Mouse (Mus musculus) testis, adult 2 months (tissue): ENCODE measurements around the gene Tmem205. TPM values are rescaled to one million over a fixed set of nuclear protein-coding genes. Genes with fewer than 3 reads are reported as not detected.

Source experiments
- H3K27ac ChIP-seq: fragments of 200-500 bp; 2 replicates; pipeline ENCODE4 v1.5.1; 2012; ENCODE audit warnings: low read depth, low read length; ENCODE audit not compliant: control insufficient read depth, insufficient read depth
- H3K27me3 ChIP-seq: fragments of 200-500 bp; 2 replicates; pipeline ENCODE4 v1.6.1; 2012; ENCODE audit warnings: mild to moderate bottlenecking, low read length, moderate library complexity; ENCODE audit not compliant: control insufficient read depth, insufficient read depth
- H3K36me3 ChIP-seq: fragments of 200-500 bp; 2 replicates; pipeline ENCODE4 v1.6.1; 2012; ENCODE audit warnings: mild to moderate bottlenecking, low read length; ENCODE audit not compliant: control insufficient read depth, insufficient read depth
- H3K4me1 ChIP-seq: fragments of 200-500 bp; 2 replicates; pipeline ENCODE4 v1.6.1; 2012; ENCODE audit warnings: low read length; ENCODE audit not compliant: control insufficient read depth, insufficient read depth
- H3K4me3 ChIP-seq: fragments of 200-500 bp; 2 replicates; pipeline ENCODE4 v1.5.1; 2012; ENCODE audit warnings: low read depth, mild to moderate bottlenecking, low read length, moderate library complexity, mixed read lengths; ENCODE audit not compliant: control insufficient read depth
- CTCF ChIP-seq: fragments of 200-500 bp; IDR thresholded peaks from 2 replicates; pipeline ENCODE4 v1.5.1; 2012; ENCODE audit warnings: low read depth, mild to moderate bottlenecking, inconsistent platforms, low read length, moderate library complexity; ENCODE audit not compliant: control insufficient read depth, insufficient read depth, insufficient replicate concordance
- POLR2A ChIP-seq: fragments of 200-500 bp; IDR thresholded peaks from 2 replicates; pipeline ENCODE4 v1.6.1; 2012; ENCODE audit warnings: low read depth, mild to moderate bottlenecking, inconsistent platforms, low read length, moderate library complexity; ENCODE audit not compliant: control insufficient read depth
- polyA plus RNA-seq: library from polyadenylated mRNA; depleted of rRNA; stranded (reverse); fragments of >200 nt; gene quantifications from 2 replicates; pipeline ENCODE4 v1.2.3, GENCODE M21; 2012

Tmem205 gene
- polyA plus RNA-seq, 1 experiment, result 312 TPM

DNA sequence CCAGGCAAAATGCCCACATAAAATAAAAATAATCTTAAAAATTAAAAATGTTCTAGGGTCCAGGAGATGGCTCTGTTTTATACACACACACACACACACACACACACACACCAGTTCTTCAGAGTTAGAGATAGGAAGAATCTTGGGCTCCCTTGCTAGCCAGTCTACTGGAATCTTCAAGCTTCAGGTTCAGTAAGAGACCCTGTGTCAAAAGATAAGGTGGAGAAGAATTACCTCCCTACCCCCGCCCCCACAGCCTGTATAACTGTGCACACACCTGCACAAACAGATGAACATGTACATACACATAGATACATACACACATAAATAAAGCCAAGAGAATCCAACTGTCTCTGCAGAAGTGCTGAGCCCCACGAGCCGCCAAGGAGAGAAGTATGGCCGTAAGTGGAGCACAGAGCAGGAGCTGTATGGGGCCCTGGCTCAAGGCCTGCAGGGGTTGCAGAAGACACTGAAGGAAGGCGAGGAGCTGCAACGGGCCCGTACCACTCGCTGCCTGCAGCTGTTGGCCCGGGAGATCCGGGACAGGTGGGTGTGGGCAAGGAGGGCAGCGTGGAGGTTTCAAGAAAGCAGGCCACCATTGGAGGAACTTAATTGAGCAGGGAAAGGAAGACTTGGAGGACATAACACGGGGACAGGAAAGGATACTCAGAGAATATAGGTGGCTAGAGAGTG, 5.2 kb upstream of the Tmem205 start:
- no peak for TF ChIP-seq POLR2A
- no peak for TF ChIP-seq CTCF
- Histone ChIP-seq H3K4me3 (peak overlapping the region; percentile 9; the same call in 1 of the 2 replicates), H3K27me3 (no peaks in the 10 kb centered on the region), H3K36me3 (no peaks in the 10 kb centered on the region), H3K27ac (no peak overlapping the region), H3K4me1 (peaks cover 19% of the 10 kb centered on the region)

DNA sequence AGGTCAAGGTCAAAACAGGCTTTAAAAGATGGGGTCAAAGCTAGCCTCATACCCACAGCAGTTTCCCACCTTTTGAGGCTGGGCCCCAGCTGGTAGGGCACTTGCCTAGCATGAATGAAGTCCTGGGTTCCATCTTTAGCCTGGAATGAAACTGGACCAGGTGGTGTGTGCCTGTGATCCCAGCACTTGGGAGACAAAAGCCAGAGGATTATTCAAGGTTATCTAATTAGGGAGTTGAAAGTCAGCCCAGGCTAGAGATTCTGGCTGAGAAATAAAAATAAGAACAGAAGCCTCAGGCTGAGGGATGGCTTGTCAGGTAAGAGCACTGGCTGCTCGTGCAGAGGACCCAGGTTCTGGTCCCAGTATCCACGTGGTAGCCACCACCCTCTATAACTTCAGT, 4.7 kb upstream of the Tmem205 start:
- H3K4me3 ChIP-seq, result no peak overlapping the region
- H3K27me3 ChIP-seq, result no peaks in the 10 kb centered on the region
- H3K27ac ChIP-seq, result no peak overlapping the region
- no peak for TF ChIP-seq POLR2A
- no peak for TF ChIP-seq CTCF
- H3K4me1 ChIP-seq, result peaks cover 19% of the 10 kb centered on the region
- no peaks in the 10 kb centered on the region for H3K36me3 ChIP-seq

- H3K4me3 ChIP-seq, result peak overlapping the region; percentile 94
- H3K27me3 ChIP-seq, result no peaks in the 10 kb centered on the region
- no peak overlapping the region for H3K27ac ChIP-seq
- H3K4me1 ChIP-seq, result peaks cover 22% of the 10 kb centered on the region
- TF ChIP-seq POLR2A (no peak), CTCF (no peak)
- H3K36me3 ChIP-seq, result no peaks in the 10 kb centered on the region
These were observed 1.9 kb upstream of the Tmem205 start for GRCm38 (mm10) chr9:21929208-21929607.

GRCm38 (mm10) chr9:21926784-21927183, 572 bp downstream of the Tmem205 start:
- peak overlapping the region; percentile 83 for H3K27ac ChIP-seq
- H3K27me3 ChIP-seq, result no peaks in the 10 kb centered on the region
- H3K4me1 ChIP-seq, result peaks cover 9% of the 10 kb centered on the region
- TF ChIP-seq POLR2A (no peak), CTCF (no peak)
- H3K4me3 ChIP-seq, result peak overlapping the region; percentile 94
- no peaks in the 10 kb centered on the region for H3K36me3 ChIP-seq

- no peak for TF ChIP-seq POLR2A
- TF ChIP-seq CTCF, result no peak
These were observed 1.2 kb downstream of the Tmem205 start for GRCm38 (mm10) chr9:21926155-21926554.

GRCm38 (mm10) chr9:21925506-21925905, 1.9 kb downstream of the Tmem205 start:
- Histone ChIP-seq H3K36me3 (no peaks in the 10 kb centered on the region), H3K27ac (no peak overlapping the region), H3K27me3 (no peaks in the 10 kb centered on the region), H3K4me3 (no peak overlapping the region), H3K4me1 (peaks cover 9% of the 10 kb centered on the region)
- TF ChIP-seq CTCF (no peak), POLR2A (no peak)

More at GRCm38 (mm10) chr9:21926155-21926554, 1.2 kb downstream of the Tmem205 start:
- H3K4me3 ChIP-seq, result peak overlapping the region; percentile 94
- 0 out of 2 replicates have a peak overlapping the region, but pooled peaks have one; percentile 18 for H3K27ac ChIP-seq
- H3K4me1 ChIP-seq, result peaks cover 9% of the 10 kb centered on the region
- no peaks in the 10 kb centered on the region for H3K27me3 ChIP-seq
- no peaks in the 10 kb centered on the region for H3K36me3 ChIP-seq

GRCm38 (mm10) chr9:21925034-21925433, 2.3 kb downstream of the Tmem205 start:
- peaks cover 9% of the 10 kb centered on the region for H3K4me1 ChIP-seq
- no peak for TF ChIP-seq CTCF
- H3K4me3 ChIP-seq, result no peak overlapping the region
- H3K27ac ChIP-seq, result no peak overlapping the region
- H3K36me3 ChIP-seq, result no peaks in the 10 kb centered on the region
- no peaks in the 10 kb centered on the region for H3K27me3 ChIP-seq
